Mouse (Mus musculus) limb, embryonic 14.5 days (tissue): ENCODE measurements at regions not wholly inside any gene's neighbourhood (a gene's known extent, or its start where the extent isn't known, plus 50 kb on each side); places are given as distances from the start of the nearest gene placed in this dataset.

Experiments used
- ATAC-seq: fragments of 200-750 bp; cut with Nextera tagmentation; 2 replicates; pipeline ENCODE4 v1.8.0; 2017; ENCODE audit warnings: low read depth, moderate number of reproducible peaks, moderate TSS enrichment; ENCODE audit not compliant: low FRiP score
- DNase-seq: peaks from one replicate; pipeline ENCODE4 v3.0.0-alpha.2; 2015; ENCODE audit warnings: low spot score
- H3K27ac ChIP-seq: fragments of 300-500 bp; sonication (generic); replicated peaks from 2 replicates; pipeline ENCODE4 v1.5.1; 2014; ENCODE audit warnings: low read depth, mild to moderate bottlenecking, low read length, moderate library complexity, mixed read lengths
- H3K27me3 ChIP-seq: fragments of 300-500 bp; sonication (generic); 2 replicates; pipeline ENCODE4 v1.6.1; 2014; ENCODE audit warnings: low read length, mixed read lengths; ENCODE audit not compliant: control insufficient read depth, insufficient read depth
- H3K36me3 ChIP-seq: fragments of 300-500 bp; sonication (generic); 2 replicates; pipeline ENCODE4 v1.6.1; 2014; ENCODE audit warnings: mild to moderate bottlenecking, low read length, moderate library complexity, mixed read lengths; ENCODE audit not compliant: control insufficient read depth, insufficient read depth
- H3K4me1 ChIP-seq: fragments of 300-500 bp; sonication (generic); 2 replicates; pipeline ENCODE4 v1.6.1; 2014; ENCODE audit warnings: antibody characterized with exemption, low read length, mixed read lengths; ENCODE audit not compliant: control insufficient read depth, insufficient read depth
- H3K4me2 ChIP-seq: fragments of 300-500 bp; sonication (generic); replicated peaks from 2 replicates; pipeline ENCODE4 v1.6.1; 2014; ENCODE audit warnings: low read depth, mild to moderate bottlenecking, low read length, moderate library complexity; ENCODE audit not compliant: severe bottlenecking
- H3K4me3 ChIP-seq: fragments of 300-500 bp; sonication (generic); replicated peaks from 2 replicates; pipeline ENCODE4 v1.5.1; 2014; ENCODE audit warnings: low read length
- H3K9ac ChIP-seq: fragments of 300-500 bp; sonication (generic); 2 replicates; pipeline ENCODE4 v1.6.1; 2014; ENCODE audit warnings: mild to moderate bottlenecking, low read depth, low read length, moderate library complexity; ENCODE audit not compliant: severe bottlenecking
- H3K9me3 ChIP-seq: fragments of 300-500 bp; sonication (generic); 2 replicates; pipeline ENCODE4 v1.6.1; 2016; ENCODE audit warnings: low read length; ENCODE audit not compliant: control insufficient read depth
- POLR2A ChIP-seq: fragments of 200-500 bp; IDR thresholded peaks from 2 replicates; pipeline ENCODE4 v1.8.0; 2012; ENCODE audit warnings: inconsistent platforms, mild to moderate bottlenecking, moderate library complexity, borderline replicate concordance; ENCODE audit not compliant: insufficient read depth, insufficient read length; ENCODE audit errors: extremely low read depth
- WGBS: fragments of 180-500 bp; shearing (Covaris S2); extraction: QIAGEN DNeasy Blood & Tissue Kit; methylation state at CpG from one replicate; pipeline ENCODE4 v1.1.7; 2014; 5-methylcytosine and 5-hydroxymethylcytosine counted together

DNA sequence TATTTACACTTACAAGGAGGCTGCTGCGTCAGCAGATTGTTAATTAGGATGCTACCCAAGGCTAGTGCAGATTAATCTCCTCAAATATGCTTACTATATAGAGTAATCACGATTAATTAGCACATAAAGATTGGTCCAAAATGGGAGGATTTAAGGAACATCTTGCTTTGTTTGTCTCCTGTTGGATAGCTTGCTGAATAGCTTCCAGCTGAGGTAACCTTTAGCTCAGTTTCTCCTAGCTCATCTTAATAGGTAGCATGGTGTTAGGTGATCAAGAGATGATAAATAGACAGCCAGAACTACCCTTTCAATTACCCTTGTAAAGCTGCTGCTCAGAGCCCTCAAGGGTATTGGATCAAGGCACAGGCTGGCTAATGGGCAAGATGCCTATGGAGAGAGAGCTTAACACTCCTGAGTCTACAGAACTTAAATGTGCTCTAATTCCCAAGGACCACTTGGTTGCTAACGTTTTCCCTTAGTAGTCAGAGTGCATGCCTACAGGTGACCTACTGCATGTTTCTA is 240.4 kb downstream of the Stim2 start:
- Histone ChIP-seq H3K4me3 (no peak overlapping the region), H3K9me3 (no peaks in the 10 kb centered on the region), H3K4me1 (no peaks in the 10 kb centered on the region), H3K9ac (no peak overlapping the region), H3K27ac (no peak overlapping the region), H3K4me2 (no peak overlapping the region), H3K36me3 (no peaks in the 10 kb centered on the region), H3K27me3 (no peaks in the 10 kb centered on the region)
- TF ChIP-seq POLR2A = no peak
- 52% methylated on average over 3 of the region's 3 CpGs for WGBS
- no peak for DNase-seq
- no peak for ATAC-seq

DNA sequence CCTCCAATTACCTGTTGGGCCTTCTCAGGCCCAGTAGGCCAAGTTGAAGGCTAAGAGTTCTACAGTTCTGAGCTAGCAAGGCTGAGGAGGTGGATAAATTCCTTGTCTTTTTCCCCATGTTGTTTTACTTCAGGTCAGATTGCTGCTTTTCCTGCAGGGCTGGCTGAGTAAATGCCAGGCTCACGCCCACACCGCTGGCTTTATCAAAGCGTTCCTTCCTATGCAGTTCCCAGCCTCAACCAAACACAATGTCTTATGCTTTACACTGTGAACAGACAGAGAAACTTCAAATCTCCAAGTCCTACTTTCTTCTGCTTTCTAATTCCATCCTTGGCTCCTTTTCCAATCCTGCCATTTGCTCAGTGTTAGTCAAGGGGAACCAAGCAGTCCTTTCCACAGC is 241.3 kb downstream of the Stim2 start:
- no peaks in the 10 kb centered on the region for H3K9me3 ChIP-seq
- DNase-seq (no peak), ATAC-seq (no peak)
- H3K4me1 ChIP-seq = no peaks in the 10 kb centered on the region
- no peaks in the 10 kb centered on the region for H3K36me3 ChIP-seq
- no peak overlapping the region for H3K27ac ChIP-seq
- H3K27me3 ChIP-seq = no peaks in the 10 kb centered on the region
- TF ChIP-seq POLR2A = no peak
- H3K4me3 ChIP-seq = no peak overlapping the region
- H3K9ac ChIP-seq = no peak overlapping the region
- H3K4me2 ChIP-seq = no peak overlapping the region
- 85% methylated on average over 3 of the region's 3 CpGs for WGBS

DNA sequence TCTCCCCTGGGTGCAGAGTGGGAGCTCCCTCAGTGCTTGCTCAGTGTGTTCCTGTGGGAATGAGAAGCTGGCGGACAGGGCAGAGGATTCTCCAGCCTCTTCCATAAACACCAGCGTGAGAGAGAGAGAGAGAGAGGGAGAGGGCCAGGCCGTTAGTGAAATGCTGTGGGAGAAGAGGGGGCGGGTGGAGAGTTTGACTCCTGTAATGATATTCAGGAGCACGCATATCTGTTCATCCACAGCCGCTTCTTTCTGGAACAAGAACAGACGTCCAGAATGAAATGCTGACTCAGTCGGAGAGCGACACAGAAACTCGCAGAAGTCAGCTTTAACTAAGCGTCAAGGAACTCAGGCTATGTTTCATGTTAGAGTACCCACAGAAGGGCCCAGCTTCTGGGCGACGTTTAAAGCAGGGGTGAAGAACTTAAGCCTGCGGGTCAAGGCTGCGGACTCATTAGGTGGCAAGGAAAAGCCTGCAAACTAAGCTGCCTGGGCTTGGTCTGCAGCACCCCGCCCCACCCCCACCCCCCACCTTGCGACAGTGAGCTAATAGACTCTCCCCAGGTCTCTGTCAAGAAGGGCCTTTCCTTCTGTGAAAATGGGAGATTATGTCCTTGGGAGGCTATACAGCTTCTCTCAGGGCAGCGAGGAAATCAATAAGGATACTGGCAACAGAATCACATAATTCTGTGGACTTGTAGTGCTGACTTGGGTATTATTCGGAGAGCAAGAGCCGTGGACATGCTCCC is 243.0 kb downstream of the Stim2 start:
- Histone ChIP-seq H3K4me1 (no peaks in the 10 kb centered on the region), H3K9ac (no peak overlapping the region), H3K4me2 (no peak overlapping the region), H3K27ac (no peak overlapping the region), H3K36me3 (no peaks in the 10 kb centered on the region), H3K27me3 (no peaks in the 10 kb centered on the region), H3K9me3 (no peaks in the 10 kb centered on the region), H3K4me3 (no peak overlapping the region)
- no peak for TF ChIP-seq POLR2A
- no peak for ATAC-seq
- WGBS = 44% methylated on average over 20 of the region's 20 CpGs
- DNase-seq = no peak

DNA sequence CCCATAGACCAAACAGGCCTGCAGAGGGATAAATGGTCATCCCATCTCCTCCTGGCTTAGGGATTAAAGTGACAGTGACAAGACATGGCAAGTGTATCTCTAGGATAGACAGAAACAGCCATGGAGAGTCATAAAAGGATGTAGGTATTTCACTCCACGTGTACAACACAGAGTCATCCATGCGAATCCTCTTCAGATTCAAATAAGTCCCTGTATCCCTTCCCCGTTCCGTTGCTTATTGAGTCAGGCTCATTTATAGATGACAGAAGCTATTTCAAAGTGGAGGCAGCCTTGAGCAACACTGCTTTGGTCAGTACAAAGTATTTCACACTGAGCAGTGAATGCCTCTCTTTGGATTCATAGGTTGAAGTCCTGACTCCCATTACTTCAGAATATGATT is 243.8 kb downstream of the Stim2 start:
- no peak for ATAC-seq
- H3K9ac ChIP-seq = no peak overlapping the region

DNA sequence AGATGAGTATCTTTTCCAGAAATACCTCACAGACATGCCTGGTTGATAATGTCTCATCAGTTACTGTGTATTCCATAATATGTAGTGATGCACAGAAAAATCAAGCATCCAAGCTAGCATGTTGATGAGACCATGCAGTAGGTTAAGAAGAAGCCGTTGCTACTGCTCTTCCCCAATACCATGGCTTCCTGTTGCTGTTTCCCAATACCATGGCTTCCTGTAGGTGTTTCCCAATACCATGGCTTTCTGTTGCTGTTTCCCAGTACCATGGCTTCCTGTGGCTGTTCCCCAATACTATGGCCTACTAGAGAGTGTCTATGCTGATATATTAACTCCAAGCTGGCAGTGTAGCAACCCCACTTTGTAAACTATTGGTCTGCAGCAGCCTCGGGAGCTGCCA is 253.7 kb downstream of the Stim2 start:
- H3K4me2 ChIP-seq = no peak overlapping the region
- no peak for ATAC-seq
- no peak overlapping the region for H3K27ac ChIP-seq
- no peaks in the 10 kb centered on the region; the same call in 1 of the 2 replicates for H3K9me3 ChIP-seq
- no peaks in the 10 kb centered on the region for H3K27me3 ChIP-seq
- WGBS = 80% methylated on average over 2 of the region's 2 CpGs
- H3K4me3 ChIP-seq = no peak overlapping the region
- no peaks in the 10 kb centered on the region for H3K4me1 ChIP-seq
- no peak for DNase-seq
- TF ChIP-seq POLR2A = no peak
- no peak overlapping the region for H3K9ac ChIP-seq
- no peaks in the 10 kb centered on the region for H3K36me3 ChIP-seq

More for the DNA sequence above, 243.8 kb downstream of the Stim2 start:
- Histone ChIP-seq H3K4me2 (no peak overlapping the region), H3K4me1 (no peaks in the 10 kb centered on the region), H3K27ac (no peak overlapping the region), H3K27me3 (no peaks in the 10 kb centered on the region), H3K9me3 (no peaks in the 10 kb centered on the region), H3K36me3 (no peaks in the 10 kb centered on the region), H3K4me3 (no peak overlapping the region)
- DNase-seq = no peak
- 90% methylated on average over 4 of the region's 4 CpGs for WGBS
- no peak for TF ChIP-seq POLR2A

DNA sequence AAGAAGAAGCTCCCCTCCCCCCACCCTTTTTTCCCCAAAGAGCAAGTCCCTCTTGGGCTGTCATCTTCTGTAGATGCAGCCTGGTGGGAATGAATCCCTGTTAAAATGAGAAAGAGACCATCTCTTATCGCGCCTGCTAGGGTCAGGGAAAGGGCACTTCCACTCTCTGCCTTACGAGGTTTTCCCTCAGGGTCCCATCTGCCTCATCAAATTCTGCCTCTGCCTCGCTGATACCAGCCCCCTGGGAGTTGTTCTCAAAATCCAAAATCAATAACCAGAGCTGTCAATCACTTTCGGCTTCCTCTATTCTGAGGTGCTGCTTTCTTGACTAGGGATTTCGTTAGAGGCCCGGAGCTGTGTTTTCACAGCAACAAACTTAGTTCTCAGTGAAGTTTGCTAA is 255.7 kb downstream of the Stim2 start:
- Histone ChIP-seq H3K4me2 (no peak overlapping the region), H3K9ac (no peak overlapping the region), H3K27me3 (no peaks in the 10 kb centered on the region), H3K36me3 (no peaks in the 10 kb centered on the region), H3K27ac (no peak overlapping the region), H3K9me3 (no peaks in the 10 kb centered on the region; the same call in 1 of the 2 replicates), H3K4me1 (no peaks in the 10 kb centered on the region), H3K4me3 (no peak overlapping the region)
- TF ChIP-seq POLR2A = no peak
- DNase-seq (no peak), ATAC-seq (no peak)
- WGBS = 58% methylated on average over 7 of the region's 7 CpGs
